Mouse (Mus musculus) embryo, embryonic 10.5 days (tissue): ENCODE results near the gene Dapk1.

Experiments used
- DNase-seq: peaks from one replicate; pipeline ENCODE4 v3.0.0-alpha.2; 2015; ENCODE audit warnings: low spot score

Gene Dapk1

GRCm38 (mm10) chr13:60740248-60740647 lies 138.5 kb downstream of the Dapk1 start:
- no peak for DNase-seq

GRCm38 (mm10) chr13:60742611-60743010 lies 140.9 kb downstream of the Dapk1 start:
- no peak for DNase-seq

- no peak for DNase-seq
Observed at GRCm38 (mm10) chr13:60743381-60744077, 141.8 kb downstream of the Dapk1 start.

- peak; percentile 83 for DNase-seq
Observed at GRCm38 (mm10) chr13:60744078-60744460, 142.3 kb downstream of the Dapk1 start.

- no peak for DNase-seq
Observed at GRCm38 (mm10) chr13:60744736-60745135, 143.0 kb downstream of the Dapk1 start.

GRCm38 (mm10) chr13:60745358-60745757 lies 143.6 kb downstream of the Dapk1 start:
- DNase-seq = no peak

GRCm38 (mm10) chr13:60746271-60746670 lies 144.5 kb downstream of the Dapk1 start:
- peak; percentile 73 for DNase-seq

GRCm38 (mm10) chr13:60747201-60747600 lies 145.5 kb downstream of the Dapk1 start:
- DNase-seq = no peak

GRCm38 (mm10) chr13:60748556-60748955 lies 146.8 kb downstream of the Dapk1 start:
- peak; percentile 55 for DNase-seq

- no peak for DNase-seq
Observed at GRCm38 (mm10) chr13:60750930-60751329, 149.2 kb downstream of the Dapk1 start.

GRCm38 (mm10) chr13:60753216-60753615 lies 151.5 kb downstream of the Dapk1 start:
- no peak for DNase-seq

- no peak for DNase-seq
Observed at GRCm38 (mm10) chr13:60755251-60755650, 153.5 kb downstream of the Dapk1 start.

- no peak for DNase-seq
Observed at GRCm38 (mm10) chr13:60757292-60757691, 155.5 kb downstream of the Dapk1 start.

GRCm38 (mm10) chr13:60759136-60759535 lies 157.4 kb downstream of the Dapk1 start:
- peak; percentile 67 for DNase-seq

GRCm38 (mm10) chr13:60760392-60760791 lies 158.6 kb downstream of the Dapk1 start:
- DNase-seq = no peak

- DNase-seq = no peak
Observed at GRCm38 (mm10) chr13:60761161-60761560, 159.4 kb downstream of the Dapk1 start.

GRCm38 (mm10) chr13:60780534-60780933 lies 178.8 kb downstream of the Dapk1 start:
- no peak for DNase-seq

GRCm38 (mm10) chr13:60783301-60783700 lies 181.6 kb downstream of the Dapk1 start:
- no peak for DNase-seq

GRCm38 (mm10) chr13:60786264-60786663 lies 184.5 kb downstream of the Dapk1 start, which contains the start of gene BC051665:
BC051665 (minus strand) TSS chr13:60786364.
- DNase-seq = no peak

- no peak for DNase-seq
Observed at GRCm38 (mm10) chr13:60789466-60789865, 187.7 kb downstream of the Dapk1 start.

GRCm38 (mm10) chr13:60802749-60803148 lies 201.0 kb downstream of the Dapk1 start, which contains the start of gene Ctsll3:
Ctsll3 (minus strand) TSS chr13:60802849.
- DNase-seq = no peak

GRCm38 (mm10) chr13:60809690-60810089 lies 207.9 kb downstream of the Dapk1 start:
- DNase-seq = no peak

GRCm38 (mm10) chr13:60812768-60813167 lies 211.0 kb downstream of the Dapk1 start:
- DNase-seq = no peak
